Mouse (Mus musculus): ENCODE data around the gene Fam129a.
A peak's percentile ranks its signal among the peaks of the same experiment; 100 is the strongest.
"Not testable (repeated sequence)": the region's sequence is repeated elsewhere in the genome, so short reads cannot be mapped to it uniquely, and the experiment has no call there.

Gene Fam129a

DNA sequence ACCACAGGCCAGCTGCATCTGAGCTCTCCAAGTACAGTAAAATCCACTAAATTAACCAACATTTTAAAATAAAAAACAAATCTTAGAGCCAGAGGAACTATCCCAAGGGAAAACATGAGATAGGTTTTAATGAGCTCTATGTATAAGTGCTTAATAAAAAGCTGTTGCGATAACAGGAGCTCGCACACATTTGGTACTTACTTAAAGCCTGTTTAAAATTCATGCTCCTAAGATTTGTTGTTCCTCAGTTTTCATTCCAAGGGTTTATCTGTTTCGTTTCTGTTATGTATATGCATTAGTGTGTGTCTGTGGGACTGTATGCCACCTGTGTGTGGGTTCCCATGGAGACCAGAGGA is 135.4 kb downstream of the Fam129a start:
- no peak for DNase-seq

DNA sequence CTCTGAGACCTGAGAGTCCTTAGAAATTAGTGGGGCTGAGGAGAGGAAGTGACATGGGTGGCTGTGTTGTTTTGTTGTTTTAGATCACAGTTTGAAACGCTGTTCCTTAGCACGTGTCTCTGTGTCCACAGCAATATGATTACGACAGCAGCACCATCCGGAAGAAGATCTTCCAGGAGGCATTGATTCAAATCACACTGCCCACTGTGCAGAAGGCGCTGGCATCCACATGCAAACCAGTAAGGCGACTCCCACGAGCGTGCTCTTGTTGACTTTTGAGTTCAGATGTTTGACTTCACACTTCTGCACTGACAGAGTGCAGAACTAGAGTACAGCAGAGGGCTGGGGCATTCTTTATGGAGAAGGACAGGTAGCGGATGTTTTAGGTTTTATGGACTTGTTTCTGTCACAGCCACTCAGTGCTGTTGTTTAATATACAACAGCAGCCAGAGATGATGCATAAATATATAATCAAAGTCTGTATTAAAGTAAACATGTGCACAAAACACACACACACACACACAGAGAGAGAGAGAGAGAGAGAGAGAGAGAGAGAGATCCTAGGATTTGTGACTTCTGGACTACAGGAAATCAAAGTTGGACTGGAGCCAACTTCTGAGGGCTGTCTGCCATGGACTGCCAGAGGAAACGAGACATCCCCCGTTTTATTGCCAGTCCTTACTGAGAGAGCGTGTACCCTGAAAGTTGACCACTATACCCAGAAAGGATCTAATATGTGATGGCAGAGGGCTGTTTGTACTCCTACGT is 138.2 kb downstream of the Fam129a start:
- no peak for DNase-seq

DNA sequence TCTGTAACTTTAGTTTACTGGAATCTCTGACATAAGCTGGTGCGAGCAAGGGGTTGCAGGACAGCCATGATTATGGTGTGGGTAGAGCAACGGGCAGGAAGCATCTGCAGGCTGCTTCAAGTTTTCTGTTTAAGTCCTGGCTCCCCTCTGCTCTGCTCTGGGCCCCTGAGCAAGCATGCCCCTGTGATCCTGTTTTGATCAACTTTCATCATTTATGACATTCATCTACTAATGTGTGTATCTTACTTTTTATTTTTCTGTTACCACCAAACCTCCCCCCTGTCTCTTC is 138.7 kb downstream of the Fam129a start:
- no peak for DNase-seq

- no peak for DNase-seq
Measured at GRCm38 (mm10) chr1:151710424-151711055, 139.6 kb downstream of the Fam129a start.

DNA sequence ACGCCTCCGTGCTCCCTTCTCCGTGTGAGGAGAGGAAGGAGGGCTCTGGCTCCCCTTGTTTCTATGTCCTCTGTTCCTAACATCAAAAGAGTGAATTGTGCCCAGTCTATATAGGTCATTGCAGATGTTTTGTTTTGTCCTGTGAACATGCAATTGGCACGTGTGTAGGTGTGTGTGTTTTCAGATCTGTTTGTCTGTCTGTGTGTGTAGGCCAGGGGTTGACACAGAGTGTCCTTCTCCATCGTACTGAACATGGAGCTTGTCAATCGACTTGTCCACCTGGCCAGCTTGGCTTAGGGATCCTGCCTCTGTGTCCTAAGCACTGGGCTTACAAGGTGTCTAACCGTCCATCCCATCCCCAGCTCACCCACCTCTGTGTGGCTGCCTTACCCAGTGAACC is 140.1 kb downstream of the Fam129a start:
- DNase-seq: no peak

- DNase-seq: no peak
Measured at GRCm38 (mm10) chr1:151712664-151713063, 141.7 kb downstream of the Fam129a start.

DNA sequence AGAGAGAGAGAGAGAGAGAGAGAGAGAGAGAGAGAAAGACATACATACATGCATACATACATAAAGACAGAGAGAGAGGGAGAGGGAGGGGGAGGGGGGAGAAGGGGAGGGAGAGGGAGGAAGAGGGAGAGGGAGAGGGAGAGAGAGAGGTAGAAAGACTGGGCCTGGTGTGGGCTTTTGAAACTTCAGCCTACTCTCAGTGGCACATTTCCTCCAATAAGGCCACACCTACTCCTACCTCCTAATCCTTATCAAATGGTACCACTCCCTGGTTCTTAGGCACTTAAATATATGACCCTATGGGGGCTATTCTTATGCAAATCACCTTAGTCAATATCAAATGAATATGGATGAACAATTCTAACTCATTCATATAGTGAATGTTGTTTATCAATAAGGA is 142.6 kb downstream of the Fam129a start:
- DNase-seq: no peak

DNA sequence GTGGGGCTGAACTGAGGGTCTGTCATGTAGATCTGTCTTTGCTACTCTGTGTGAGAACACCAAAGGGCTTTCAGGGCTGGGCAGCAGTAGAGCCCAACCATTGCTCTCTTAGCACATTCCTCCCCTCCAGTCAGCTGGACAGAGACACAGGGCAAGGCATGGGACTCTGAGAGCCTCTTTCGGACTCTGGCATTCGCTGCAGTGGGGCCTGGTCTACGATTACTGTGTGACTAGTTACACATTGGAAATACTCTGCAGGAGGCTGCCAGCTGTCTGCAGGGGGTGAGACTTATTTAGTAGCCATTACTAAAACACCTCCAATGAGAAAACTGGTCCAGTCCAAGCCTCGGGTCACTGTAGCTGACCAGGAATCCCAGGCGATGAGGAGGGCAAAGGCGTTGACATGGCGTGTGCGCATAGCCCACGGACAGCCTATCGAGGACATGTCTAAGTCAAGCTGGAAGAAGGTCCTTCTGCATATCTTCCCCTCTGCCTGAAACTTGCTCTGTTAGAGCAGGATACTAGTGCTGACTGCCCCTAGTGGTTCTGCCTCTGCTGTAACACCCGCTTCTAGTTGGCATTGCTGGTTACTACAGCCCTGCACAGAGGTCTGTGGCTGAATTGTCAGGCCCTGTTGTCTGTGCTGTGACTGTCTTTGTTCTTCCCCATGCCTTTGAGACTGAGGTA is 145.2 kb downstream of the Fam129a start:
- no peak for DNase-seq

GRCm38 (mm10) chr1:151717624-151718023 is 146.6 kb downstream of the Fam129a start:
- no peak for DNase-seq

DNA sequence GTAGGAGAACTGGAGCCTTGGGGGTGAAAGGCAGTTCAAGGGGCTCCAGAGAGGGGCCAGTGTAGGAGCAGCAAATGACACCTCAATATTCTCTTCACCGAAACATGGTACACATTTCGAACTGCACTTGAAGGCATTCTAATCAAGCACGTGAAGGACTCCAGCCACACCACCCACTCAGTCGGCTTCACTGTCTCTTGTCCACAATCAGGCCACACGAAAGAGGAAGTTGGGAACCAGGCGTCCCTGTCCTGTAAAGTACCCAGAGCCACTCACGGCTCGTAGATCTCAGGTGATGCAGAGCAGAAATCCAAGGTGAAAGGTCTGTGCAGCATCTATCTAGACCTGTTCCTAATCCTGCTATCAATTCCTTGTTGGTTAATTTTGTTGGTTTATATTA is 147.6 kb downstream of the Fam129a start:
- DNase-seq: no peak

DNA sequence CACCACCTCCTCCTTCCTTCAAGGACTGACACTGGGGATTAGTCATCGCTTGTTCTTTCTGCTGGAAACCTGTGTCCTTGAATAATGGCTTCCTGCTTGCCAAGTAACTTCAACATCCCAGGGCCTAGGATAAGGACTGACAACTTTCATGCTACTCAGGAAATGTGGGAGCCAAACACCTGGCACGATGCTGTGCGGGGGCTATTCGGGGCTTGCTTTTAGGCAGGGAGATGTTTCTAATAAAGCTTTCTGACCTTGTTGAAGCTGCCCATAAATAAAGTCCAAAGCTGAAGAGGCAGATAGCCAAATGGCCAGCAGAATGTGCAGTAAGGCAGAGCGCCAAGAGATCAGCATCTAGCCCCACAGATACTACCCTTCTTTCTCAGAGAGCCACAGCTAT is 148.9 kb downstream of the Fam129a start:
- no peak for DNase-seq

DNA sequence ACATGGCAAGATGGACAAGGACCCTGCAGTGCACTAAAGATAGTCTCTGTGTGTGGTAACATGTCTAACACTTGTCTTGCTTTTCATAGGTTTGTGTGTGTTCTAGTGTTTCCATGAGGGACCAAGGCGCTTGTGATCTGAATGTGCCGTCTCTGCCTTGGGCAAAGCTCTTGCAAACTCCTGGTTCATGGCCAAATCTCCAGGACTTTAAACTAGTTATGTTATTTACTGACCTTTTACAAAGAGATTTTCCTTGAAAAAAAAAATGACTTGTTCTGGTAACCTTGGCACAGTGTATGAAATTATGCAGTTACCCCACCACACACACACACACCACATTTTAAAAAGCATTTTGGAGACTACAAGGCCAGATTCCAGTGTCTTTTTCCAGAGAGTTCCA is 149.6 kb downstream of the Fam129a start:
- no peak for DNase-seq

DNA sequence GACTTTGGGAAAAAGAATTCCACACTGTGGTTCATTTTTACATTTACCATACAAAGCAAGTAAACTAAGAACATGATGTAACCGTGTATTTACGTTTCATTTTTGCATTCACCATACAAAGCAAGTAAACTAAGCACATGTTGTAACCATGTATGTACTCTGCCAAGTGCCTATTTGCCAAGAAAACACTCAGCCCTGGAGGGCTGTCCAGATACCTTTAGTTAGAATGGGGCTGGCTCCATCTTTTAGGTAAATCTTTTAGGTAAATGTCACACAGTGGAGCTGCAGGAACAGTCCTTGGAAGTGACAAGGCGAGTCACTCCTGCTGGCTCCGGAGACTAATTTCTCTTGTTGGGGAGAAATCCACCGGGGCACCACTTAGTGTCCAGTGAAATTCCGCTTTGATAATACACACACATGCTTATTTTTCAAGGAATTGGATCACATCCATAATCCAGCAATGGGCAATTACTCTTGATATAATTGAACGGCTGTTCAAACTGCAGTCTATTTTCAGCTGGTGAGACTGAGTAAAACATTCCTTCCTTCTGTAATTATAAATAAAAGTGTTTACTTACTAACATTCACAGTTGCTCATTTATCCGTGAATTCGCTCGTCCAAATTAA is 150.5 kb downstream of the Fam129a start:
- no peak for DNase-seq

DNA sequence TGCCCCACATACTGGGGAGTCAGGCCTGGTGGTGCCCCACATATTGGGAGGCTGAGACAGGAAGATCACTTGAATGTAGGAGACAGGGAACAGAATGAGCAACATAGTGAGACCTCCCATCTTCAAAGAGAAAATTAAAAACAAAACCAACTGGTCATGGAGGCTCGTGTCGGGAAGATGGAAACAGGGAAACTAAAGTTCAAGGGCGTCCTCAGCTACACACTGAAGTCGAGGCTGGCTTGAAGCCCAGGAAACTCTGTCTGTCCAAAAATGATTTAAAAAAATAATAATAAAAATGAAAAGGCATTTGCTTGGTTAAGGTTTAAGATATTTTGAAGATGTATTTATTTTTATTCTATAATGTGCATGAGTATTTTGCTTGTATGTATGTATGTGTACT is 152.8 kb downstream of the Fam129a start:
- DNase-seq: no peak

DNA sequence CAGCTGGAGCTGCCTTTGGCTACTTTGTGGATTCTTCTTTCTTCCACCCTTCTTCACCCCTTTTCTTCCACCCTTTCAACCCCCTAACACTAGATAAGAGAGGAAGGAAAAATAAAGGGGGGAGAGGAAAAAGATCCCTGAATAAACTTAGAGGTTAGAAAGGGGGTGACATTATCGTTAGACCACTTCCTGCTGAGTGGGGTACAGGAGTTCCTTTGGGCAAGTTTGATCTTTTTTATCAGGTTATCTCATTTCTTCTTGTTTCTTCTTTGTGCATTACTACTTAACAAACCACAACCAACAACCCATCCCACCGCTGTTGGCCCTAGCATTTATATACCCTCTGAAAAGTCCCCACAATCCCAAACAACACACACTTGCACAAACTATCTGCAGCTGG is 154.6 kb downstream of the Fam129a start:
- no peak for DNase-seq

DNA sequence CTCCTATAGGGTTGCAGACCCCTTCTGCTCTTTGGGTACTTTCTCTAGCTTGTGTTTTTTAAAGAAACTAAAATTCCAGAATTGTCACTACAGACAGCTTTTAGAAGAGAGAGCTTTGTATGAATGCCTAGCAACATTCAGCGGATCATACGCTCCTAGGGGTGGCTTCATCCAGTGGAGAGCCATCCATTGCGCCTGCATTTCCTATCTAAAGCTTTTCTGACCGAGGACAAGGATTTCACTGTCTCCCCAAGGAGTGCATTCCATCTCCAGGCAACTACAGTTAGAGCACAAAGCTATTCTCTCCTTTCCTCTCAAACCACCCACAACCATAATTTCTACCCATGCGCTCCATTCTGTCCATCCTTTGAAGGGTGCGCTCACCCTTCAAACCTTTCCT is 155.4 kb downstream of the Fam129a start:
- DNase-seq: no peak

DNA sequence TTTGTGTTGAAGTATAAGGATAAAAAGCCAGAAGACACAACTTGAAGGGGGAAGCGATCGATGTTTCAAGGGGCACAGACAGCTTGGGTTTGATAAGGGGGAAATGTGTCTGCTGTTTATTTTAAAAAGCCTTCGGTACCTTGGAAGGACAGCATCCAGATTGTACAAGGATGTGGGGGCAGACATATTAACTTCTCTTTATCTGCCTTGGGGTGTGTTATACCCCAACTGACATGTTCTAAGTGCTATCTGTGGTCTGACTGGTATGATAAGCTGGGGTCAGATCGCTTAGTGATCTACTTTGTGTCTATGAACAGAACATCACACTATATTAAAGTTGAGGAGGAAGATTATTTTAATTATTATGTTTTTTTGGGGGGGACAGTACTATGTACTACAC is 157.2 kb downstream of the Fam129a start:
- DNase-seq: no peak

GRCm38 (mm10) chr1:151737146-151737545 is 166.2 kb downstream of the Fam129a start:
- no peak for DNase-seq

GRCm38 (mm10) chr1:151741199-151741621 is 170.2 kb downstream of the Fam129a start:
- no peak for DNase-seq

DNA sequence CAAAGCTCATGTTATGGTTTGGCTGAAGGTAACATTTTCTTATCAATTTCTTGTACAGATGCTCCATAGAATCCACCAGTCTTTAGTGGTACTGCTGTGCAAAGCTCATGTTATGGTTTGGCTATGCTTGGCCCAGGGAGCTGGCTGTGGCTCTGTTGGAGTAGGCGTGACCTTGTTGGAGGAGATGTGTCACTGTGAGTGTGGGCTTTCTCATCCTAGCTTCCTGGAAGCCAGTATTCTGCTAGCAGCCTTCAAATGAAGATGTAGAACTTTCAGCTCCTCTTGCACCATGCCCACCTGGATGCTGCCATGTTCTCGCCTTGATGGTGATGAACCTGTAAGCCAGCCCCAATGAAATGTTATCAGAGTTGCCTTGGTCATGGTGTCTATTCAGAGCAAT is 178.9 kb downstream of the Fam129a start:
- DNase-seq: not testable (repeated sequence)

DNA sequence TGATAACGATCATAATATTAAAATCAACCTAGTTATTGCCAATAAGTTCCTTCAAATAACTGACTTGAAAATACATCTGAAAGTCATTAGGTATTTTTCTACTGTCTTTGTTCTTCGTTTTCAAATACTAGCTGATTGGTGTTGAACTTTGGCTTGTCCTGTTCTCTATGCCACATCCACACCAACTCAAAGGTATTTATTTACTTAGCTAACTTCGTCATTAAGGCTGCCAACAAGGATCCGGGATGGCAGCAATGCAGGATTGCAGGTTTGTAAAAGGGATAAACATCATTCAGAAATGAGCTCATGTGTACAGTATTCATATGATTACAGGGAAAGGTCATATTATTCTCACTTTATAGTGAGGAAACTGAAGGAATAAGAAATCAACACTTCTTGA is 182.0 kb downstream of the Fam129a start:
- no peak for DNase-seq

- no peak for DNase-seq
Measured at GRCm38 (mm10) chr1:151753374-151753929, 182.5 kb downstream of the Fam129a start.

DNA sequence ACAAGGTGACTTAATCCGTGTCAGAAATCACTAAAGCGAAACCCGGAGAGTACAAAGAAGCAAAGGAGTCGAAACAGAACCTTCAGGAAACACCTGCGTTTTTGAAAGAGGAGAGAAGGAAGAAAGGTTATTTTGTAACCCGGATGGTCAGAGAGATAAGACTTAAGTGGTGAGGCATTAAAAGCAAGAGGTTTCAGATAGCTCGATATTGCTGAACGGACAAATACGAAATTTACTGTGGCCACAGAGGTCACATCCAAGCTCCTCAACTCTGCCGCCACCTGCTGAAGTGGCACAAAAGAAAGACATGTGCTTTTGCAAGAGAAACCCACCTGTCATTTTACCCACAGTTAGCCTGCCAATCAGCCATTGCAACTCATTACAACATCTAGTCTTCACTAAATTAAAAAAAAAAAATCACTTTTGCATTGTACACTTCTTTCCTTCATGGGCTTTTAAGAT is 183.1 kb downstream of the Fam129a start:
- DNase-seq: peak; percentile 7 to 8

All from thymus, adult 18-20 months (tissue).